Mouse (Mus musculus) intestine, postnatal 0 days (tissue): ENCODE measurements around the gene Slc29a2. TPM values are rescaled to one million over a fixed set of nuclear protein-coding genes. Genes with fewer than 3 reads are reported as not detected.
"Not testable (repeated sequence)": the region's sequence is repeated elsewhere in the genome, so short reads cannot be mapped to it uniquely, and the experiment has no call there.

ENCODE experiments used
- ATAC-seq: fragments of 200-750 bp; cut with Nextera tagmentation; 2 replicates; pipeline ENCODE4 v1.8.0; 2017; ENCODE audit warnings: mild to moderate bottlenecking, moderate TSS enrichment, moderate library complexity
- H3K27ac ChIP-seq: fragments of 300-500 bp; sonication (generic); 2 replicates; pipeline ENCODE4 v1.5.1; 2014; ENCODE audit warnings: mild to moderate bottlenecking, low read depth, low read length, moderate library complexity
- H3K27me3 ChIP-seq: fragments of 300-500 bp; sonication (generic); replicated peaks from 2 replicates; pipeline ENCODE4 v1.6.1; 2014; ENCODE audit warnings: low read length, mixed read lengths; ENCODE audit not compliant: control insufficient read depth, insufficient read depth
- H3K36me3 ChIP-seq: fragments of 300-500 bp; sonication (generic); 2 replicates; pipeline ENCODE4 v1.6.1; 2014; ENCODE audit warnings: mild to moderate bottlenecking, moderate library complexity; ENCODE audit not compliant: control insufficient read depth, insufficient read depth
- H3K4me1 ChIP-seq: fragments of 300-500 bp; sonication (generic); replicated peaks from 2 replicates; pipeline ENCODE4 v1.6.1; 2014; ENCODE audit warnings: antibody characterized with exemption, low read length, mixed read lengths; ENCODE audit not compliant: control insufficient read depth, insufficient read depth
- H3K4me2 ChIP-seq: fragments of 300-500 bp; sonication (generic); replicated peaks from 2 replicates; pipeline ENCODE4 v1.6.1; 2014; ENCODE audit warnings: low read depth, mild to moderate bottlenecking, moderate library complexity
- H3K4me3 ChIP-seq: fragments of 300-500 bp; sonication (generic); 2 replicates; pipeline ENCODE4 v1.5.1; 2014; ENCODE audit warnings: low read depth, low read length
- H3K9ac ChIP-seq: fragments of 300-500 bp; sonication (generic); 2 replicates; pipeline ENCODE4 v1.6.1; 2014; ENCODE audit warnings: mild to moderate bottlenecking, low read depth, low read length
- H3K9me3 ChIP-seq: fragments of 300-500 bp; sonication (generic); 2 replicates; pipeline ENCODE4 v1.6.1; 2016; ENCODE audit warnings: mixed run types; ENCODE audit not compliant: control insufficient read depth
- CTCF ChIP-seq: sonication (generic); IDR thresholded peaks from 2 replicates; pipeline ENCODE4 v1.5.1; 2016; ENCODE audit warnings: low read depth, mild to moderate bottlenecking, control low read depth, antibody characterized with exemption, moderate library complexity
- WGBS: fragments of 180-500 bp; shearing (Covaris S2); extraction: QIAGEN DNeasy Blood & Tissue Kit; methylation state at CpG from one replicate; pipeline ENCODE4 v1.1.7; 2014; 5-methylcytosine and 5-hydroxymethylcytosine counted together
- polyA plus RNA-seq: library from polyadenylated mRNA; unstranded; fragments of >200 nt; fragmentation: Nextera tagmentation; extraction: Ambion mirVana; gene quantifications from 2 replicates; pipeline ENCODE4 v1.2.1, GENCODE M21; 2015

Slc29a2 gene
- polyA plus RNA-seq, 1 experiment from 2014 or later: 1.3 TPM

DNA sequence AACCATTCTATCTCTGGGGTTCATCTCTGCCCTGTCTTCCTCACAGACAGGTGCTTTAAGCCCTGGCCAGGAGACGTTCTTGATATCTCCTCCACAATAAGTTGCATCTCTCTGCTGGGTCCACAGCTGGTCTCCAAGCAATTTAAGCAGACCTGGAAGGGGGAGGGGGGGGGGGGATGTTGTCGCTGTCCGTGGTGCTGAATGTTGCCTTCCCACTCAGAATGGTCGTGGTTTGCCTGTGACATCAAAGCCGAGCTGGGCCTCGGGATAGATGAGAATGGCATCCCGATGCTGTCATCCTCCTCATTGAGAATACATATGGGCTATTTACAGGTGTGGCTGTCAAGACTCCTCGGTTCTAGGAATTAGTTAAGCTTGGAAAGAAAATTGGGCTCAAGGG, 31.3 kb upstream of the Slc29a2 start:
- no peak for ATAC-seq
- no peak overlapping the region for H3K27ac ChIP-seq
- no peak for TF ChIP-seq CTCF
- no peaks in the 10 kb centered on the region for H3K36me3 ChIP-seq
- WGBS: 17% methylated on average over 8 of the region's 8 CpGs
- peaks cover 26% of the 10 kb centered on the region for H3K27me3 ChIP-seq
- H3K9me3 ChIP-seq: no peaks in the 10 kb centered on the region
- no peak overlapping the region for H3K9ac ChIP-seq
- H3K4me3 ChIP-seq: no peak overlapping the region
- no peaks in the 10 kb centered on the region for H3K4me1 ChIP-seq
- no peak overlapping the region for H3K4me2 ChIP-seq

- H3K9me3 ChIP-seq: no peaks in the 10 kb centered on the region
- TF ChIP-seq CTCF: peak; percentile 39
- H3K4me2 ChIP-seq: no peak overlapping the region
- ATAC-seq: no peak
- no peaks in the 10 kb centered on the region for H3K36me3 ChIP-seq
- no peak overlapping the region for H3K9ac ChIP-seq
- H3K27me3 ChIP-seq: peaks cover 26% of the 10 kb centered on the region
- WGBS: 3% methylated on average over 9 of the region's 9 CpGs
- no peak overlapping the region for H3K27ac ChIP-seq
- no peak overlapping the region for H3K4me3 ChIP-seq
- H3K4me1 ChIP-seq: no peaks in the 10 kb centered on the region
Observed at GRCm38 (mm10) chr19:4992904-4993303, 30.8 kb upstream of the Slc29a2 start.

- H3K4me3 ChIP-seq: no peak overlapping the region
Observed at GRCm38 (mm10) chr19:4994043-4994442, 29.6 kb upstream of the Slc29a2 start.

DNA sequence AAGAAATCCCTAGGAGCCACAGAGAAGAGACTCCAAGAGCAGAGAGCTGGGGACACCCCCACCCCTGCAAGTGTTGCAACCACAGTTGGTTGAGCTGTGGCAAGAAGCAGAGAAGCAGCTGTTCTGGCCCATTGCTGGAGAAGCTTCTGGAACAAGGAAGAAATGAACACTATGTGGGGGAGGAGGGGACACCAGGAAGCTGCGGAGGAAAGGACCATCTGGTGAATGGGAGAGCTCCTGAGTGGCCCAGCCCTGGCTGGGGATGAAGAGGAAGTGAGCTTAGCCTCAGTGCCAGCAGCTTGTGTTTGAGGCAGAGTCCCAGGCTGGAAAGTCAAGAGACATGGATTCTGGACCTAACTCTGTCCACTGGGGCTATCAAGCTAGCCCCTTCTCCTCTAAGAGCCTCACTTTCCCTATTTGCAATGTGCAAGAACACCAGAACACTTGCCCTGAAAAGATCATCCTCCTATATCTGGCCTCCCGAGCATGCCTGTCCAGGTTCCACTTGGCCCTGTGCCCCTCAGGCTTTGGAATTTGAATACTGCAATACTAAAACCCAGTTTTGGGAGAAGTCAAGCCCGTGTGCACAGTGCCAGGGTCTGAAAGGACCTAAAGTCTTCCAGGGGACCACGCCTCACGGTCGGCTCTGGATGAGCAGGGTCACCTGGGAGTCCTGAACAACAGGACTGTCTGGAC, 24.1 kb upstream of the Slc29a2 start:
- peak overlapping the region; percentile 32; the same call in 1 of the 2 replicates for H3K4me2 ChIP-seq
- 60% methylated on average over 6 of the region's 6 CpGs for WGBS
- no peak overlapping the region for H3K9ac ChIP-seq
- no peaks in the 10 kb centered on the region for H3K9me3 ChIP-seq
- no peak overlapping the region for H3K27ac ChIP-seq
- H3K36me3 ChIP-seq: no peaks in the 10 kb centered on the region
- ATAC-seq: no peak
- 0 out of 2 replicates have a peak, but pooled peaks cover 8% of the 10 kb centered on the region for H3K27me3 ChIP-seq
- H3K4me3 ChIP-seq: no peak overlapping the region
- no peak for TF ChIP-seq CTCF
- H3K4me1 ChIP-seq: no peaks in the 10 kb centered on the region

More at GRCm38 (mm10) chr19:4994043-4994442, 29.6 kb upstream of the Slc29a2 start:
- Histone ChIP-seq H3K9me3 (no peaks in the 10 kb centered on the region), H3K27me3 (peaks cover 26% of the 10 kb centered on the region), H3K9ac (no peak overlapping the region), H3K27ac (no peak overlapping the region), H3K4me1 (no peaks in the 10 kb centered on the region), H3K4me2 (no peak overlapping the region), H3K36me3 (no peaks in the 10 kb centered on the region)
- no peak for ATAC-seq
- TF ChIP-seq CTCF: no peak
- WGBS: 61% methylated on average over 5 of the region's 5 CpGs

DNA sequence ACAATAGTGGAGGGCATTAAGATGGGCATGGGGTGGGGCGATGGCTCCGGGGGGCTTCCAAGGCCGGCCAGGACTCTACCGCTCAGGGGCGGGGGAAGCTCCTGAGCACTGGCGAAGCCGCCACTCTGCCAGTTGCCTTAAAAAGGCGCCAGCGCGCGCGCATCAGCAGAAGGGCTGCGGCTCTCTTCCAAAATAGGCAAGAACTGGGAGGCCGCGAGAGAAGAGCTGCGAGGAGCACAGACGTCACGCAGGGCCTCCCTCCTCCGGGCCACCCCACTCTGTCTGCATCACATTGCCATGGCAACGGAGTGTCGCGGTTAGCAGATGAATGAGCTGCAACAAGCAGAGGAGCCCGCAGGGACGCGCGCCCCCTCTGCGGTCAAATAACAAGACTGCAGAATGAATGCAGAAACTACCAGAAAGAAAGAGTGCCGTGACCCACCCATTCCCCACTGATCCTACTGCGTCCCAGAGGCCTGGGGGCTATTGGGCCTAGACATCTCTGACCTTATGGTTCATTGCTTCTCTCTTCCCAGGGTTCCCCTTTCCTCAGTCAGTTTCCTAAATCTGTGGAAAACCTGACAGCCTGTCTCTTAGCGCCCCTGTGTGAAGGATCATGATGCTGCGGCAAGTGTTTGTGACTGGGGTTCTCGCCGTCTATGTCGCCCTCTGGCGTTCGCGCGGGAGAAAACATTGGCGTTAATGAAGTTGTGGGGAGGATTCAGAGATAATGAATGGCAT, 21.8 kb upstream of the Slc29a2 start:
- peak; percentile 90 for TF ChIP-seq CTCF
- H3K4me3 ChIP-seq: 0 out of 2 replicates have a peak overlapping the region, but pooled peaks have one; percentile 3
- H3K36me3 ChIP-seq: no peaks in the 10 kb centered on the region
- 0 out of 2 replicates have a peak, but pooled peaks cover 8% of the 10 kb centered on the region for H3K27me3 ChIP-seq
- under 1% methylated on average over 39 of the region's 39 CpGs for WGBS
- H3K4me2 ChIP-seq: peak overlapping the region; percentile 41
- ATAC-seq: peak; percentile 69
- no peaks in the 10 kb centered on the region for H3K9me3 ChIP-seq
- no peak overlapping the region for H3K9ac ChIP-seq
- H3K4me1 ChIP-seq: no peaks in the 10 kb centered on the region
- H3K27ac ChIP-seq: peak overlapping the region; percentile 35; the same call in 1 of the 2 replicates

DNA sequence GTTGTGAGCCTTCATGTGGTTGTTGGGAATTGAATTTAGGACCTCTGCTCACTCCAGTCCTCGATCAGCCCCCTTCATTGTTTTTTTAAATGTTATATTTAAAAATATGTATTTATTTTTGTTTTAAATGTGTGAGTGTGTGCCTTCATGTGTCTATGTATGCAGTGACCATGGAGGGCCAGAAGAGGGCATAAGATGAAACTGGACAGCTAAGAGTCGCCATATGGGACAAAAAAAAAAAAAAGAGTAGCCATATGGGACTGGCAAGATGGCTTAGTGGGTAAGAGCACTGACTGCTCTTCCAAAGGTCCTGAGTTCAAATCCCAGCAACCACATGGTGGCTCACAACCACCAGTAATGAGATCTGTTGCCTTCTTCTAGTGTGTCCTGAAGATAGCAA, 20.0 kb upstream of the Slc29a2 start:
- H3K27ac ChIP-seq, H3K4me2 ChIP-seq, H3K9ac ChIP-seq, ATAC-seq, H3K4me1 ChIP-seq, H3K27me3 ChIP-seq, H3K9me3 ChIP-seq, H3K36me3 ChIP-seq, H3K4me3 ChIP-seq: not testable (repeated sequence)
- peak; percentile 23 for TF ChIP-seq CTCF
- 64% methylated on average over 2 of the region's 2 CpGs for WGBS
